Mouse (Mus musculus) gastrocnemius, postnatal 14 days (tissue): ENCODE measurements around the gene Entpd4b. TPM values are rescaled to one million over a fixed set of nuclear protein-coding genes. Genes with fewer than 3 reads are reported as not detected.
"Not testable (repeated sequence)": the region's sequence is repeated elsewhere in the genome, so short reads cannot be mapped to it uniquely, and the experiment has no call there.

Experiments
- DNase-seq: peaks from one replicate; pipeline ENCODE4 v3.0.0; 2021; ENCODE audit warnings: mixed read lengths
- intact Hi-C: fragments of 180-260 bp; cut with DNase I; formaldehyde crosslinking; loops from one replicate; pipeline ENCODE4 v1.15.1; 2025; ENCODE audit warnings: low total_unique reads
- long read RNA-seq, 2 experiments: library from polyadenylated mRNA; stranded (forward); transcript quantifications; one replicate each; pipeline ENCODE4 v2.0.0; 2021
- total RNA-seq, 2 experiments: library from RNA; stranded (reverse); gene quantifications; 2 replicates each; pipeline ENCODE4 v1.2.3; 2021

The Entpd4b gene
- 10 to 100 TPM; 33.1 to 34.7 TPM for total RNA-seq
- long read RNA-seq, experiment 1, transcript Entpd4b-204 (13 exons, 3,589 nt): major isoform, 122 of 159 reads
- long read RNA-seq, experiment 1, partial matches to known transcripts: 10 of 159 reads
- long read RNA-seq, experiment 1, other reads (novel, unspliced or antisense): 26 of 159 reads
- long read RNA-seq, experiment 2, transcript Entpd4b-204 (13 exons, 3,589 nt): major isoform, 158 of 201 reads
- long read RNA-seq, experiment 2, partial matches to known transcripts: 13 of 201 reads
- long read RNA-seq, experiment 2, other reads (novel, unspliced or antisense): 30 of 201 reads

- intact Hi-C loops, DNase-seq: not testable (repeated sequence)
Measured at GRCm38 (mm10) chr14:69555110-69555831, at the start of gene Entpd4b. Gene Entpd4b, plus strand, starts transcription at chr14:69555424.

DNA sequence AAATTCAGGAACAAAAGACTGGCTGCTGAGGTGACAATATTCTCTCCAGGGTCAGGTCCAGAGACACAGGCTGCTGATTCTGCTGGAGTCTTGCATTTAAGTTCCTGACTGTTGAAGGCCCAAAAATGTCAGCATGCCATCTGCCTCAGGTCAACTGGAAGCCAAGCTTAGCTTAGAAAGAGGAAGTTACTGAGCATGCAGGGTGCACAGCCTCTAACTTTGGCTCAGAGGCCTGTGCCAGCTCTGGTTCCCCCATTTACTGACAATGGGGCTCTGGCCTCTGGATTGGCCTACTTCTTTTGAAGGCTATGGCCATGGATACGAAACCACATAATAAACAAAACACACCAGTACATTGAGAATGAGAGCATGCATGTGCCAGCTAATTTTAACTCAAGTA is 48.2 kb upstream of the Entpd4b start:
- intact Hi-C loops: not testable (repeated sequence)

DNA sequence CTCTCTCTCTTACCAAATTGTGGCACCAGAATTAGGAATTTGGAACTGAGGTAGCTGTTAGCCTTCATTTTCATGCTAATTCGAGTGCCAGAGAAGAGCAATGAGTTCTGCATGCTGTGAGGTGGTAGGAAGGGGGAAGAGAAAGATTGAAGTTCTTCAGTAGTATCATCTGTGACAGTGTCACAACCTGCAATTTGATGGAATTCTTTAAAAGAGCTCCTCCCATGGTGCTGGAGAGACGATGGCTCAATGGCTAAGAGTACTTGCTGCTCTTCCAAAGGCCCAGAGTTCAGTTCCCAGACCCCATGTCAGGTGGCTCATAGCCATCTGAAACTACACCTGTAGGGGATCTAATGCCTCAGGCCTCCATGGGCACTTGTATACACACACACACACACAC is 42.8 kb upstream of the Entpd4b start, which contains the start of gene Gm27179:
Gene Gm27179, minus strand, starts transcription at position 101 of the 400 bp plus-strand sequence.
- DNase-seq, intact Hi-C loops: not testable (repeated sequence)

More for the DNA sequence above, 48.2 kb upstream of the Entpd4b start:
- DNase-seq: not testable (repeated sequence)

- DNase-seq, intact Hi-C loops: not testable (repeated sequence)
Measured at GRCm38 (mm10) chr14:69520810-69521209, 34.4 kb upstream of the Entpd4b start.

DNA sequence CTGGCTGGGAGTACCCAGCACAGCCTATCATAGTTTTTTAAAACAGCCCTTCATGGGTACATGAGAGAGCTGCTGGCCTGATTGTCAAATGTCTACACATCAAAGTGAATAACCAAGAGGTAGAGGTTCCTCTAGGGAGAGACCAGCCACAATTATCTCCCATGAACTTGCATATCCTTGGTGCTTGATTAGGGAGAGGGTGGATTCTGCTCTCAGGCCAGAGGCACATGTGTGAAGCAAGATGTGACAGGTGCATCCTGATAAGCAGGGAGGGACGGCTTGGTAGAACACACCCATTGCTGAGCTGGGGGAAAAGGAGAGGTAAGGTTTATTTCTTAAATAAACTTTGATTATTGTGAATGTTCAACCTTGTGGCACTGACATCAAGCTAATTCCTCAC is 32.2 kb upstream of the Entpd4b start:
- intact Hi-C loops, DNase-seq: not testable (repeated sequence)

DNA sequence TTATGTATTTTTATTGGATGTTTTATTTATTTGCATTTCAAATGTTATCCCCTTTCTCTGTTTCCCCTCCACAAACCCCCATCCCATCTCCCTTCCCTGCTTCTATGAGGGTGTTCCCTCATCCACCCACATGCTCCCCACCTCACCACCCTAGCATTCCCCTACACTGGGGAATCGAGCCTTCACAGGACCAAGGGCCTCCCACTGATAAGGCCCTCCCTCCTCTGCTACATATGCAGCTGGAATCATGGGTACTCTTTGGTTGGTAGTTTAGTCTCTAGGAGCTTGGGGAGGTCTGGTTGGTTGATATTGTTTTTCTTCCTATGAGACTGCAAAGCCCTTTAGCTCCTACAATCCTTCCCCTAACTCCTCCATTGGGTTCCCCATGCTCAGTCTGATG is 29.0 kb upstream of the Entpd4b start:
- DNase-seq, intact Hi-C loops: not testable (repeated sequence)

GRCm38 (mm10) chr14:69536539-69536938 is 18.7 kb upstream of the Entpd4b start:
- DNase-seq, intact Hi-C loops: not testable (repeated sequence)

GRCm38 (mm10) chr14:69540113-69540512 is 15.1 kb upstream of the Entpd4b start:
- DNase-seq: not testable (repeated sequence)

DNA sequence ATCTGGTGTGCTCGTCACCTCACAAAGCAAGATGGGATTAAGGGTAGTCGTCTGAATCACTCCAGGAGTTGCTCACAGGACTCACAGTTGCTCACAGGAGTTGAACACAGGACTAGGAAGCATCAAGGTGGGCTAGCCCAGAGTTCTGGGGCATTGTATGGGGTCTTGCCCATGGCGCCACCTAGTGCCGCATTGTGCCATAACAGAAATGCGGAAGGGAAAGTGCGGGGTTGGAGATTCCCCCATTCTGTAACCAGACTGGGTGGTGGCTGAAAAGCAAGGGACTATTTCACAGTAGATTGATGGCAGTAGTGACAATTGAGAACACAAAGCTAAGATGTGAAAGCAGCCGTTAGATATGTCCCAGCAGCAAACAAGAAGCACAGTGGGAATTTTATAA is 12.5 kb upstream of the Entpd4b start:
- intact Hi-C loops, DNase-seq: not testable (repeated sequence)

More at GRCm38 (mm10) chr14:69540113-69540512, 15.1 kb upstream of the Entpd4b start:
- intact Hi-C loops: not testable (repeated sequence)

GRCm38 (mm10) chr14:69544033-69544432 is 11.2 kb upstream of the Entpd4b start:
- intact Hi-C loops, DNase-seq: not testable (repeated sequence)

DNA sequence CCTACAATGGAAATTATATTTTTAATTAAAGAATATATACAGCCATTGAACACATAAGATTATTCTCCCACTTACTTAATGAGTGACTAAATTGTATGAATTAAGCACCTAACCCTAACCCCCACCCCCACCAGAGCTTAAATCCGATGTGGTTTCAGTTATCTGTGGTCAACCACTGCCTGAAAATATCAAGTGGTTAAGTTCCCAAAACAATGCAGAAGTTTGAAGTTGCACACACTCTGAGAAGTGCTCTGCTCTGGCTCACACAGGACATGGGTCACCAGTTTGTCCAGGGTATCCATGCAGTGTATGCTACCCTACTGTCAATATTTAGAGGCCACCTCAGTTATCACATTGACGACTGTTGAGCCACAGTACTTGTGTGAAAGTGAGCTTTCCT is 10.2 kb upstream of the Entpd4b start:
- DNase-seq, intact Hi-C loops: not testable (repeated sequence)

DNA sequence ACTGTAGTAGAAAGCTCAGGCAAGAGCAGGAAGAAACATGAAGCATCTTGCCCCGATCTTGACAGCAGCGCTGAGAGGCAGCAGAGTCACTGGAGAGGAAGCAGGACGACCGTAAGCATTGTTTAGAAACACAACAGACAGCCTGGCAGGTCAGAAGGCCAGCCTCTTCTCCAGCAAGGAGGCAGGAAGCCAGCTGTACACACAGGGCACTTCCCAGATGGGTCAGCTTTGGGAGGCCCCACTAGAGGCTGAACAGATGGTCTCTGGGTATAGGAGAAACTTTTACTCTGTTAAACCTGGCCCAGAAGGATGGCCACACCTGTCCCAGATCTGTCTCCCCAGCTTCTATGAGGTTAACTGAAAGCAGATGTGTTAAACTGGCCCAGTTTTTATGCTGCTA is 7.9 kb upstream of the Entpd4b start:
- DNase-seq, intact Hi-C loops: not testable (repeated sequence)

- DNase-seq, intact Hi-C loops: not testable (repeated sequence)
Measured at GRCm38 (mm10) chr14:69556820-69557219, 1.6 kb downstream of the Entpd4b start.

- DNase-seq, intact Hi-C loops: not testable (repeated sequence)
Measured at GRCm38 (mm10) chr14:69557550-69557949, 2.3 kb downstream of the Entpd4b start.

Other genes starting within 250 kb of the Entpd4b start
- 1 to 10 TPM; 2.6 to 3.6 TPM for gene Gm16867, start 52.1 kb upstream of the Entpd4b start, total RNA-seq
- under 1 TPM; 0.07 to 0.12 TPM for gene Gm27179, start 42.9 kb upstream of the Entpd4b start, total RNA-seq